Mouse (Mus musculus): ENCODE measurements around the gene Nmb.

- TF ChIP-seq CTCF (IDR thresholded peaks at IDR 0.05; ENCODE audit: control insufficient read depth, insufficient read depth, insufficient replicate concordance, low read depth, low read length) (no peak), POLR2A (IDR thresholded peaks at IDR 0.05; ENCODE audit: control insufficient read depth, low read depth, low read length) (no peak)
Measured at GRCm38 (mm10) chr7:80873631-80874030, 31.2 kb downstream of the Nmb start.

Measured in testis, adult 2 months (tissue).